Mouse (Mus musculus): ENCODE data around the gene Golga7b. TPM values are rescaled to one million over a fixed set of nuclear protein-coding genes. Genes with fewer than 3 reads are reported as not detected.

Golga7b gene
- polyA plus RNA-seq, 1 experiment from 2014 or later, result not detected

GRCm38 (mm10) chr19:42230986-42231385 lies 16.4 kb upstream of the Golga7b start:
- no peak overlapping the region for H3K27ac ChIP-seq
- no peaks in the 10 kb centered on the region for H3K36me3 ChIP-seq (ENCODE audit: inconsistent target)
- WGBS (ENCODE audit: missing documents), result 91% methylated on average over 13 of the region's 13 CpGs
- no peak overlapping the region for H3K4me3 ChIP-seq (ENCODE audit: inconsistent target)
- H3K79me2 ChIP-seq (ENCODE audit: inconsistent target), result no peaks in the 10 kb centered on the region

- WGBS (ENCODE audit: missing documents), result 27% methylated on average over 4 of the region's 4 CpGs
- H3K4me3 ChIP-seq (ENCODE audit: inconsistent target), result no peak overlapping the region
- H3K79me2 ChIP-seq (ENCODE audit: inconsistent target), result no peaks in the 10 kb centered on the region
- H3K36me3 ChIP-seq (ENCODE audit: inconsistent target), result no peaks in the 10 kb centered on the region
- no peak overlapping the region for H3K27ac ChIP-seq
Observed at GRCm38 (mm10) chr19:42237602-42238340, 9.6 kb upstream of the Golga7b start.

GRCm38 (mm10) chr19:42238341-42238715 lies 9.0 kb upstream of the Golga7b start:
- H3K4me3 ChIP-seq (ENCODE audit: inconsistent target), result no peak overlapping the region
- WGBS (ENCODE audit: missing documents), result 71% methylated on average over 7 of the region's 7 CpGs
- no peaks in the 10 kb centered on the region for H3K79me2 ChIP-seq (ENCODE audit: inconsistent target)
- H3K27ac ChIP-seq, result no peak overlapping the region
- H3K36me3 ChIP-seq (ENCODE audit: inconsistent target), result no peaks in the 10 kb centered on the region

- WGBS (ENCODE audit: missing documents), result 92% methylated on average over 8 of the region's 8 CpGs
- Histone ChIP-seq H3K36me3 (ENCODE audit: inconsistent target) (no peaks in the 10 kb centered on the region), H3K79me2 (ENCODE audit: inconsistent target) (no peaks in the 10 kb centered on the region), H3K27ac (no peak overlapping the region), H3K4me3 (ENCODE audit: inconsistent target) (no peak overlapping the region)
Observed at GRCm38 (mm10) chr19:42240881-42241280, 6.5 kb upstream of the Golga7b start.

GRCm38 (mm10) chr19:42243401-42243800 lies 4.0 kb upstream of the Golga7b start:
- Histone ChIP-seq H3K27ac (no peak overlapping the region), H3K4me3 (ENCODE audit: inconsistent target) (no peak overlapping the region), H3K79me2 (ENCODE audit: inconsistent target) (no peaks in the 10 kb centered on the region), H3K36me3 (ENCODE audit: inconsistent target) (no peaks in the 10 kb centered on the region)
- WGBS (ENCODE audit: missing documents), result 17% methylated on average over 3 of the region's 3 CpGs

GRCm38 (mm10) chr19:42246626-42247025 lies 748 bp upstream of the Golga7b start:
- no peak overlapping the region for H3K27ac ChIP-seq
- H3K79me2 ChIP-seq (ENCODE audit: inconsistent target), result no peaks in the 10 kb centered on the region
- WGBS (ENCODE audit: missing documents), result 15% methylated on average over 5 of the region's 5 CpGs
- H3K4me3 ChIP-seq (ENCODE audit: inconsistent target), result no peak overlapping the region
- H3K36me3 ChIP-seq (ENCODE audit: inconsistent target), result no peaks in the 10 kb centered on the region

GRCm38 (mm10) chr19:42249976-42250914 lies 2.9 kb downstream of the Golga7b start:
- WGBS (ENCODE audit: missing documents), result 71% methylated on average over 11 of the region's 11 CpGs
- Histone ChIP-seq H3K4me3 (ENCODE audit: inconsistent target) (no peak overlapping the region), H3K79me2 (ENCODE audit: inconsistent target) (no peaks in the 10 kb centered on the region), H3K36me3 (ENCODE audit: inconsistent target) (no peaks in the 10 kb centered on the region), H3K27ac (no peak overlapping the region)

GRCm38 (mm10) chr19:42255438-42255783 lies 8.0 kb downstream of the Golga7b start:
- Histone ChIP-seq H3K36me3 (ENCODE audit: inconsistent target) (no peaks in the 10 kb centered on the region), H3K27ac (no peak overlapping the region), H3K79me2 (ENCODE audit: inconsistent target) (no peaks in the 10 kb centered on the region), H3K4me3 (ENCODE audit: inconsistent target) (no peak overlapping the region)
- 6% methylated on average over 16 of the region's 23 CpGs for WGBS (ENCODE audit: missing documents)

- H3K4me3 ChIP-seq (ENCODE audit: inconsistent target), result no peak overlapping the region
- 4% methylated on average over 33 of the region's 42 CpGs for WGBS (ENCODE audit: missing documents)
- no peak overlapping the region for H3K27ac ChIP-seq
- H3K79me2 ChIP-seq (ENCODE audit: inconsistent target), result no peaks in the 10 kb centered on the region
- no peaks in the 10 kb centered on the region for H3K36me3 ChIP-seq (ENCODE audit: inconsistent target)
Observed at GRCm38 (mm10) chr19:42255784-42256610, 8.6 kb downstream of the Golga7b start.

- Histone ChIP-seq H3K36me3 (ENCODE audit: inconsistent target) (no peaks in the 10 kb centered on the region), H3K4me3 (ENCODE audit: inconsistent target) (no peak overlapping the region), H3K27ac (no peak overlapping the region), H3K79me2 (ENCODE audit: inconsistent target) (no peaks in the 10 kb centered on the region)
- 87% methylated on average over 12 of the region's 12 CpGs for WGBS (ENCODE audit: missing documents)
Observed at GRCm38 (mm10) chr19:42256611-42257240, 9.4 kb downstream of the Golga7b start.

- H3K27ac ChIP-seq, result no peak overlapping the region
- no peak overlapping the region for H3K4me3 ChIP-seq (ENCODE audit: inconsistent target)
- H3K36me3 ChIP-seq (ENCODE audit: inconsistent target), result no peaks in the 10 kb centered on the region
- H3K79me2 ChIP-seq (ENCODE audit: inconsistent target), result no peaks in the 10 kb centered on the region
- WGBS (ENCODE audit: missing documents), result 94% methylated on average over 12 of the region's 12 CpGs
Observed at GRCm38 (mm10) chr19:42257241-42257635, 9.9 kb downstream of the Golga7b start.

- no peaks in the 10 kb centered on the region for H3K79me2 ChIP-seq (ENCODE audit: inconsistent target)
- H3K36me3 ChIP-seq (ENCODE audit: inconsistent target), result no peaks in the 10 kb centered on the region
- WGBS (ENCODE audit: missing documents), result 40% methylated on average over 3 of the region's 3 CpGs
- no peak overlapping the region for H3K4me3 ChIP-seq (ENCODE audit: inconsistent target)
- no peak overlapping the region for H3K27ac ChIP-seq
Observed at GRCm38 (mm10) chr19:42258031-42258430, 10.7 kb downstream of the Golga7b start.

- 67% methylated on average over 5 of the region's 5 CpGs for WGBS (ENCODE audit: missing documents)
- no peaks in the 10 kb centered on the region for H3K79me2 ChIP-seq (ENCODE audit: inconsistent target)
Observed at GRCm38 (mm10) chr19:42258596-42258995, 11.2 kb downstream of the Golga7b start.

GRCm38 (mm10) chr19:42260486-42260885 lies 13.1 kb downstream of the Golga7b start:
- Histone ChIP-seq H3K79me2 (ENCODE audit: inconsistent target) (no peaks in the 10 kb centered on the region), H3K4me3 (ENCODE audit: inconsistent target) (no peak overlapping the region), H3K27ac (no peak overlapping the region), H3K36me3 (ENCODE audit: inconsistent target) (no peaks in the 10 kb centered on the region)
- WGBS (ENCODE audit: missing documents), result 30% methylated on average over 8 of the region's 8 CpGs

More at GRCm38 (mm10) chr19:42258596-42258995, 11.2 kb downstream of the Golga7b start:
- no peaks in the 10 kb centered on the region for H3K36me3 ChIP-seq (ENCODE audit: inconsistent target)
- H3K4me3 ChIP-seq (ENCODE audit: inconsistent target), result no peak overlapping the region
- no peak overlapping the region for H3K27ac ChIP-seq
